Mouse (Mus musculus) layer of hippocampus, adult 9-10 months (tissue): Measurements from ENCODE around the gene Mcts1.

Experiments used
- DNase-seq: peaks from one replicate; pipeline ENCODE4 v3.0.0; 2022; ENCODE audit warnings: low spot score

Gene Mcts1

DNA sequence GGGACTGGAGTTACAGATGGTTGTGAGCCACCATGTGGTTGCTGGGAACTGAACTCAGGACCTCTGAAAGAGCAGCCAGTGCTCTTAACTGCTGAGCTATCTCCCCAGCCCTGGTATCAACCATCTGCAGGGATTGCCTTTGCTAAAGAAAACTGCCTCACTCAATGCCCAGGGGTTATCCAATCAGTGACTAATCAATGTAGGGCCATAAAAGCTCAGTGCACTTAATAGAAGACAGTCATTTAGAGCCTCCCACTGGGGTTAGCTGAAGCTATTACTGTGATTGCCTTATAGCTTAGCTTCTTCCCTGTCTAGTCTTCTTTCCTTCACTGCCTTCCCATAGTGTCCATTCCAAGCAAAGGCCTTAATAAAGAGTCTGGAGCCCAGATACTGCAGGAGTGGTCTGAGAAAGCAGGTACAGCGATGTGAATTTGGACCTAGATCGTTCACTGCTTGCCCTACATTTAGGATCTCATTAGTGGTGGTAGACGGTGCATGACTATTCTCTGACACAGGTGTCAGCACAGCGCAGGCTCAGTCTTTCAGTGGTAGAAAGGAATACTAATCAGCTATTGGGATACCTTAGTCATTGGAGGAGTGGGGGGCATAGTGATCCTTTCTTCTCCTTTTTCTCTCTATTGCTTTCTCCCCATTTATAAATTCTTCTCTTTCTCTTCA is 56.0 kb downstream of the Mcts1 start:
- DNase-seq = no peak
